Mouse (Mus musculus) adrenal gland, postnatal 25 days (tissue): ENCODE results near the gene Dclk1. TPM values are rescaled to one million over a fixed set of nuclear protein-coding genes. Genes with fewer than 3 reads are reported as not detected.

ENCODE experiments used
- total RNA-seq: library from RNA; stranded (reverse); gene quantifications from 2 replicates; pipeline ENCODE4 v1.2.3, GENCODE M21; 2021

Dclk1 gene
- total RNA-seq, 1 experiment from 2014 or later, result 2.3 TPM

Other genes with a start within 250 kb of the Dclk1 start
- not detected in 2 replicates for gene Ccna1, start 186.9 kb upstream of the Dclk1 start, total RNA-seq
- 40.9 and 57.9 TPM in 2 replicates for gene Spg20, start 130.3 kb upstream of the Dclk1 start, total RNA-seq
- gene Ccdc169, start 105.0 kb upstream of the Dclk1 start, total RNA-seq, result not detected in 2 replicates
- gene Sohlh2, start 60.3 kb upstream of the Dclk1 start, total RNA-seq, result not detected in 2 replicates
- not detected in 2 replicates for gene Gm21954, start 229.8 kb downstream of the Dclk1 start, total RNA-seq